Mouse (Mus musculus): ENCODE results near the gene Jchain. TPM values are rescaled to one million over a fixed set of nuclear protein-coding genes. Genes with fewer than 3 reads are reported as not detected.

Jchain gene
- total and polyA plus RNA-seq, 2 experiments from 2014 or later, result 0.58 to 0.82 TPM

DNA sequence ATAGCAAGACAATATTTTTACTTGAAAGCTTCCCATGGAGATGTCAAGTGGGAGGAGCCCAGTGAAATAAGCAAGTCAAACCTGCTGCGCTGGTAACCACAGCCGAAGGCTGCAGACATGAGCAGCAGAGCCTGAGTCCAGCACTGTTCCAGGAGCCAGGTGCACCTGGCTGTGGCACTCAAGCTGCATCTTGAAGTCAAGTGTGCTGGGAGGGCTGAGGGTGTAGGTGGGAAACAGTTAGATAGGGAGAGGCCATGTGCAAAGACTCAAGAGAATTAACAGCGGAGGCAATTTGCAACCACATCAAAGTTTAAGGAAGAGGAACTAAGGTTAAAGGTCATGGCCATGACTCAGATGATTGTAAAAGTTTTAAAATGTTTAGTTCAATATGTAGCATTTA lies 27.9 kb downstream of the Jchain start:
- Histone ChIP-seq H3K36me3 (ENCODE audit: insufficient read depth, low read length) (no peaks in the 10 kb centered on the region), H3K4me1 (ENCODE audit: insufficient read depth, low read length) (no peaks in the 10 kb centered on the region), H3K4me2 (ENCODE audit: low read depth, low read length, poor library complexity, severe bottlenecking) (no peak overlapping the region), H3K27ac (ENCODE audit: low read depth, low read length) (no peak overlapping the region), H3K9me3 (ENCODE audit: low read length) (no peaks in the 10 kb centered on the region), H3K4me3 (ENCODE audit: low read depth, low read length) (no peak overlapping the region), H3K9ac (replicated peaks; ENCODE audit: low read length, poor library complexity, severe bottlenecking) (no peak overlapping the region), H3K27me3 (ENCODE audit: insufficient read depth, low read length) (no peaks in the 10 kb centered on the region)
- no peak for TF ChIP-seq CTCF (IDR thresholded peaks at IDR 0.05)
- ATAC-seq (ENCODE audit: low FRiP score) (no peak), DNase-seq (ENCODE audit: low spot score) (no peak)
- 88% methylated on average over 3 of the region's 3 CpGs for WGBS

DNA sequence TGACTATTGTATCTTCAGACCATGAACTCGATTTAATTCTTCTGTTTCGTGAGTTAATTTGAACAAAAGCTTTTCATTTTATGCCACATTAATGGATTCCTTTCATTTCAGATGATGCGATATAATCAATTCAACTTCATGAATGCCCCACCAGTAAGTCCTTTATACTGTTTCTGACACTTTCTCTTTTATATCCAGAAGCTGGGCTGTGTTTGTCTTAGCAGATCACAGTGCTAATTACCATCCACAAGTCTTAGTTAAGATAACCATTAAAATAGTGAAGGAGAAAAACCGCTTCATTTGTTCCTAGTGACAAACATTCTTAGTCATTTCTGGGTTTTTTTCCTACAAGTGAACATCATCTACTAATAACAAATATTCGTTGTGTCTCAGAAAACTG lies 36.6 kb downstream of the Jchain start:
- TF ChIP-seq CTCF (IDR thresholded peaks at IDR 0.05), result no peak
- no peak overlapping the region for H3K27ac ChIP-seq (ENCODE audit: low read depth, low read length)
- ATAC-seq (ENCODE audit: low FRiP score) (no peak), DNase-seq (ENCODE audit: low spot score) (no peak)
- H3K9ac ChIP-seq (replicated peaks; ENCODE audit: low read length, poor library complexity, severe bottlenecking), result no peak overlapping the region
- H3K4me3 ChIP-seq (ENCODE audit: low read depth, low read length), result no peak overlapping the region
- H3K27me3 ChIP-seq (ENCODE audit: insufficient read depth, low read length), result no peaks in the 10 kb centered on the region
- no peaks in the 10 kb centered on the region for H3K36me3 ChIP-seq (ENCODE audit: insufficient read depth, low read length)
- H3K4me2 ChIP-seq (ENCODE audit: low read depth, low read length, poor library complexity, severe bottlenecking), result no peak overlapping the region
- H3K9me3 ChIP-seq (ENCODE audit: low read length), result no peaks in the 10 kb centered on the region
- H3K4me1 ChIP-seq (ENCODE audit: insufficient read depth, low read length), result no peaks in the 10 kb centered on the region
- WGBS, result 47% methylated on average over 5 of the region's 5 CpGs

GRCm38 (mm10) chr5:88489004-88489403 lies 38.7 kb downstream of the Jchain start:
- DNase-seq (ENCODE audit: low spot score), result no peak
- H3K4me3 ChIP-seq (ENCODE audit: low read depth, low read length), result no peak overlapping the region
- no peaks in the 10 kb centered on the region for H3K36me3 ChIP-seq (ENCODE audit: insufficient read depth, low read length)
- H3K27me3 ChIP-seq (ENCODE audit: insufficient read depth, low read length), result no peaks in the 10 kb centered on the region
- WGBS, result 74% methylated on average over 2 of the region's 2 CpGs
- no peaks in the 10 kb centered on the region for H3K9me3 ChIP-seq (ENCODE audit: low read length)
- no peak overlapping the region for H3K4me2 ChIP-seq (ENCODE audit: low read depth, low read length, poor library complexity, severe bottlenecking)
- no peaks in the 10 kb centered on the region for H3K4me1 ChIP-seq (ENCODE audit: insufficient read depth, low read length)
- no peak overlapping the region for H3K9ac ChIP-seq (replicated peaks; ENCODE audit: low read length, poor library complexity, severe bottlenecking)
- TF ChIP-seq CTCF (IDR thresholded peaks at IDR 0.05), result no peak
- H3K27ac ChIP-seq (ENCODE audit: low read depth, low read length), result no peak overlapping the region
- no peak for ATAC-seq (ENCODE audit: low FRiP score)

DNA sequence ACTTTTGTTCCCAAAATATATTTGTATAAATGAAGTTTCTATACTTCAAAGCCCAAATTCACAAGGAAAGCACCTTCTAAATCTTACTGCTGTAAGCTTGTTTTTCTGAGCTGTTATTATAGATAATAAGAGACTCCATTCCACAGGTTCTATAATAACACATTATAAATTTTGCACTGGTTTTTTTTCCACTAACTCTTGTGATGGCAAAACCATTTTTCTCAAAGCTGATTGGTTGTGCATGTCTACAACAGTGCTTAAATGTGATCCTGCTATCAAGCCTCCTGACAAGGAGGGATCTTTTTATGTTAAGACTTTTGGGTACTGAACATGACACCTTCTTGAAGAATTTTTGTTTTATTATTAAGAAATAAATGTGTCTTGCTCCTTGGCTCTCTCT lies 40.0 kb downstream of the Jchain start, which contains the start of gene Enam:
Gene Enam (plus strand): TSS at position 301 of the 400 bp plus-strand sequence.
- no peak for TF ChIP-seq CTCF (IDR thresholded peaks at IDR 0.05)
- H3K9ac ChIP-seq (replicated peaks; ENCODE audit: low read length, poor library complexity, severe bottlenecking), result no peak within 1 kb of the TSS
- no peak within 1 kb of the TSS for H3K27ac ChIP-seq (ENCODE audit: low read depth, low read length)
- no peak within 1 kb of the TSS for H3K4me2 ChIP-seq (ENCODE audit: low read depth, low read length, poor library complexity, severe bottlenecking)
- DNase-seq (ENCODE audit: low spot score) (no peak), ATAC-seq (ENCODE audit: low FRiP score) (no peak)
- no peaks in the 10 kb centered on the region for H3K27me3 ChIP-seq (ENCODE audit: insufficient read depth, low read length)
- H3K4me1 ChIP-seq (ENCODE audit: insufficient read depth, low read length), result no peaks in the 10 kb centered on the region
- H3K4me3 ChIP-seq (ENCODE audit: low read depth, low read length), result no peak within 1 kb of the TSS
- H3K36me3 ChIP-seq (ENCODE audit: insufficient read depth, low read length), result no peaks in the 10 kb centered on the region
- no peaks in the 10 kb centered on the region for H3K9me3 ChIP-seq (ENCODE audit: low read length)

Other genes starting within 250 kb of the Jchain start
- gene Prol1, start 210.6 kb downstream of the Jchain start, total RNA-seq (2014; rRNA removed), result not detected in 2 replicates
- not detected in 2 replicates for gene Prol1, start 210.6 kb downstream of the Jchain start, polyA plus RNA-seq (2015; fragmentation: Nextera tagmentation; extraction: Ambion mirVana)
- not detected in 2 replicates for gene Amtn, start 151.8 kb downstream of the Jchain start, total RNA-seq (2014; rRNA removed)
- gene Amtn, start 151.8 kb downstream of the Jchain start, polyA plus RNA-seq (2015; fragmentation: Nextera tagmentation; extraction: Ambion mirVana), result not detected in 2 replicates
- gene Ambn, start 71.9 kb downstream of the Jchain start, total RNA-seq (2014; rRNA removed), result not detected in 2 replicates
- gene Ambn, start 71.9 kb downstream of the Jchain start, polyA plus RNA-seq (2015; fragmentation: Nextera tagmentation; extraction: Ambion mirVana), result 0.17 TPM in 1 of 2 replicates, not detected in the other
- gene Enam, start 39.9 kb downstream of the Jchain start, total RNA-seq (2014; rRNA removed), result not detected in 2 replicates
- gene Enam, start 39.9 kb downstream of the Jchain start, polyA plus RNA-seq (2015; fragmentation: Nextera tagmentation; extraction: Ambion mirVana), result not detected in 2 replicates
- gene Utp3, start 26.6 kb upstream of the Jchain start, total RNA-seq (2014; rRNA removed), result 12.8 and 16.5 TPM in 2 replicates
- 51.1 and 55.1 TPM in 2 replicates for gene Utp3, start 26.6 kb upstream of the Jchain start, polyA plus RNA-seq (2015; fragmentation: Nextera tagmentation; extraction: Ambion mirVana)
- gene Rufy3, start 37.1 kb upstream of the Jchain start, total RNA-seq (2014; rRNA removed), result 250 and 309 TPM in 2 replicates
- 212 and 248 TPM in 2 replicates for gene Rufy3, start 37.1 kb upstream of the Jchain start, polyA plus RNA-seq (2015; fragmentation: Nextera tagmentation; extraction: Ambion mirVana)
- gene Grsf1, start 148.3 kb upstream of the Jchain start, total RNA-seq (2014; rRNA removed), result 58.0 and 60.3 TPM in 2 replicates
- 54.1 and 54.6 TPM in 2 replicates for gene Grsf1, start 148.3 kb upstream of the Jchain start, polyA plus RNA-seq (2015; fragmentation: Nextera tagmentation; extraction: Ambion mirVana)
- 10.9 and 16.3 TPM in 2 replicates for gene Mob1b, start 193.0 kb upstream of the Jchain start, total RNA-seq (2014; rRNA removed)
- 5.9 and 7.5 TPM in 2 replicates for gene Mob1b, start 193.0 kb upstream of the Jchain start, polyA plus RNA-seq (2015; fragmentation: Nextera tagmentation; extraction: Ambion mirVana)
- 25.6 and 29.9 TPM in 2 replicates for gene Dck, start 237.1 kb upstream of the Jchain start, total RNA-seq (2014; rRNA removed)
- gene Dck, start 237.1 kb upstream of the Jchain start, polyA plus RNA-seq (2015; fragmentation: Nextera tagmentation; extraction: Ambion mirVana), result 24.6 and 26.6 TPM in 2 replicates

Measured in midbrain, postnatal 0 days (tissue).